22 mouse cellular contexts compared by ENCODE assay signal in the genomic region with DNA sequence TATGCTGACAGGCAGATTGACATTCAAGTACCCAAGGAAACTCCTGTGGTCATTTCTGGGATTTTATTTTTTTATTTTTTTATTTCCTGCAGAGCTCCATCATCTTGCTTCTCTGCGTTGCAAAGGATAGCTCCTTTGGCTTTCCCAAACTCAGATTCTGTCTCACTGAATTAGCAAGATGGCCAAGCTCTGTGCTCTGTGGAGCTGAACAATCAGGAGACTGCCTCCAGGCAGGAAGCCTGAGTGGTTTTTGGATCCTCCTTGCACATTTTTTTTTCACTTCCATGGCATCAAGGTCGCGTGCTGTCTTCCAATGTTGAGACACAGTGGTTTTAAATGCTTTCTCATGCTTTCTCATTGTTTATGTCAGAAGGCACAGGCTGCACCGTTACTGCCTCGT. TPM values are rescaled to one million over a fixed set of nuclear protein-coding genes. Genes with fewer than 3 reads are reported as not detected.
DNase-seq lines count a peak whose midpoint lies in the region; ATAC-seq lines count a peak whose summit lies in the region.
"Had no signal": no experiment of that assay in that cellular context is flagged by ENCODE, and none has a peak within 500 bp of the region (broad histone marks: within the 10 kb centered on the region; RNA-seq: fewer than 3 reads in every experiment).

No protein-coding gene starts in this region.

- peak; percentile 16 for DNase-seq in midbrain, embryonic 14.5 days
- peak; percentile 35 for DNase-seq in cerebellum, adult 11-12 months
- DNase-seq in cerebellum, postnatal 14 days, result peak; percentile 51 to 69
- DNase-seq in retina, postnatal 1 day, result peak; percentile 82
- DNase-seq in frontal cortex, postnatal 14 days (ENCODE audit: low spot score in 2 of 2), result no peak
- DNase-seq: adrenal gland, postnatal 10 days; gastrocnemius, postnatal 36 days; kidney, adult 2 months; kidney, postnatal 25 days; layer of hippocampus, adult 9-11 months; lung, adult 18-20 months; lung, postnatal 36 days; right cerebral cortex, postnatal 4 days; thymus, postnatal 36 days had no signal

- H3K27me3 ChIP-seq in midbrain, embryonic 14.5 days (ENCODE audit: control insufficient read depth, insufficient read depth, low read length), result no peaks in the 10 kb centered on the region
- H3K27me3 ChIP-seq in midbrain, embryonic 15.5 days (replicated peaks), result no peaks in the 10 kb centered on the region
- H3K27me3 ChIP-seq in forebrain, embryonic 15.5 days, result no peaks in the 10 kb centered on the region
- H3K27me3 ChIP-seq: forebrain, embryonic 12.5 days; limb, embryonic 15.5 days; midbrain, embryonic 12.5 days had no signal

- no peak overlapping the region for H3K9ac ChIP-seq in midbrain, embryonic 14.5 days (replicated peaks; ENCODE audit: low read length)
- no peak overlapping the region for H3K9ac ChIP-seq in midbrain, embryonic 15.5 days
- H3K9ac ChIP-seq in forebrain, embryonic 15.5 days (replicated peaks), result no peak overlapping the region
- H3K9ac ChIP-seq: forebrain, embryonic 12.5 days; limb, embryonic 15.5 days; midbrain, embryonic 12.5 days had no signal

- no peaks in the 10 kb centered on the region for H3K4me1 ChIP-seq in midbrain, embryonic 14.5 days (ENCODE audit: control insufficient read depth, insufficient read depth, low read length)
- no peaks in the 10 kb centered on the region for H3K4me1 ChIP-seq in midbrain, embryonic 15.5 days
- H3K4me1 ChIP-seq in forebrain, embryonic 15.5 days, result no peaks in the 10 kb centered on the region
- H3K4me1 ChIP-seq: forebrain, embryonic 12.5 days; heart, embryonic 10.5 days; limb, embryonic 15.5 days; midbrain, embryonic 12.5 days had no signal

- H3K4me2 ChIP-seq in midbrain, embryonic 14.5 days (ENCODE audit: low read length), result no peak overlapping the region
- H3K4me2 ChIP-seq in midbrain, embryonic 15.5 days, result no peak overlapping the region
- H3K4me2 ChIP-seq in forebrain, embryonic 15.5 days (replicated peaks), result no peak overlapping the region
- H3K4me2 ChIP-seq: forebrain, embryonic 12.5 days; limb, embryonic 15.5 days; midbrain, embryonic 12.5 days had no signal

- H3K36me3 ChIP-seq in midbrain, embryonic 14.5 days (ENCODE audit: control insufficient read depth, insufficient read depth, low read length), result no peaks in the 10 kb centered on the region
- H3K36me3 ChIP-seq in midbrain, embryonic 15.5 days (replicated peaks), result no peaks in the 10 kb centered on the region
- H3K36me3 ChIP-seq in forebrain, embryonic 15.5 days, result no peaks in the 10 kb centered on the region
- H3K36me3 ChIP-seq: forebrain, embryonic 12.5 days; heart, embryonic 10.5 days; limb, embryonic 15.5 days; midbrain, embryonic 12.5 days had no signal

- ATAC-seq in midbrain, embryonic 14.5 days (ENCODE audit: low FRiP score, low TSS enrichment), result no peak
- no peak; the same call in 1 of the 2 replicates for ATAC-seq in midbrain, embryonic 15.5 days (replicated peaks)
- ATAC-seq in forebrain, embryonic 15.5 days (replicated peaks), result no peak

- no peak overlapping the region for H3K27ac ChIP-seq in midbrain, embryonic 14.5 days (replicated peaks; ENCODE audit: low read depth, low read length)
- H3K27ac ChIP-seq in midbrain, embryonic 15.5 days, result no peak overlapping the region
- H3K27ac ChIP-seq in forebrain, embryonic 15.5 days (replicated peaks), result no peak overlapping the region
- H3K27ac ChIP-seq: forebrain, embryonic 12.5 days; heart, embryonic 10.5 days; limb, embryonic 15.5 days; midbrain, embryonic 12.5 days had no signal

- no peaks in the 10 kb centered on the region for H3K9me3 ChIP-seq in midbrain, embryonic 14.5 days (ENCODE audit: control insufficient read depth, low read length)
- H3K9me3 ChIP-seq in midbrain, embryonic 15.5 days, result no peaks in the 10 kb centered on the region
- H3K9me3 ChIP-seq in forebrain, embryonic 15.5 days, result no peaks in the 10 kb centered on the region
- H3K9me3 ChIP-seq: forebrain, embryonic 12.5 days; heart, embryonic 10.5 days; limb, embryonic 15.5 days; midbrain, embryonic 12.5 days had no signal

- H3K4me3 ChIP-seq in midbrain, embryonic 14.5 days (replicated peaks; ENCODE audit: low read depth, low read length), result no peak overlapping the region
- no peak overlapping the region for H3K4me3 ChIP-seq in midbrain, embryonic 15.5 days
- H3K4me3 ChIP-seq in forebrain, embryonic 15.5 days, result no peak overlapping the region
- H3K4me3 ChIP-seq: forebrain, embryonic 12.5 days; heart, embryonic 10.5 days; limb, embryonic 15.5 days; midbrain, embryonic 12.5 days had no signal

- 60% methylated on average over 5 of the region's 5 CpGs for WGBS in midbrain, embryonic 14.5 days
- 58% methylated on average over 5 of the region's 5 CpGs for WGBS in midbrain, embryonic 15.5 days
- WGBS in forebrain, embryonic 15.5 days, result 84% methylated on average over 5 of the region's 5 CpGs

RNA-seq across cellular contexts. Expression of a gene that starts 53.4 kb away (rescaled TPM):
- polyA plus RNA-seq in midbrain, embryonic 14.5 days (2014; fragmentation: Nextera tagmentation; extraction: Ambion mirVana), result not detected in 2 replicates
- not detected in 2 replicates for polyA plus RNA-seq in midbrain, embryonic 15.5 days (2015; fragmentation: Nextera tagmentation; extraction: Ambion mirVana)
- not detected in 2 replicates for polyA plus RNA-seq in forebrain, embryonic 15.5 days (2015; fragmentation: Nextera tagmentation; extraction: Ambion mirVana)
- polyA plus RNA-seq: forebrain, embryonic 12.5 days; heart, embryonic 10.5 days; kidney, adult 2 months; limb, embryonic 15.5 days; midbrain, embryonic 12.5 days; neural tube, embryonic 11.5 days; testis, adult 2 months had no signal

Comparison
In these comparisons a context has a peak if more than half of its experiments do, and no peak if none do; other contexts are left out.
1. DNase-seq: peak in midbrain, embryonic 14.5 days (single experiment), cerebellum, adult 11-12 months (single experiment), cerebellum, postnatal 14 days (2 of 2) and retina, postnatal 1 day (single experiment); none in frontal cortex, postnatal 14 days (0 of 2).